Mouse (Mus musculus) lung, postnatal 0 days (tissue): Measurements from ENCODE around the gene Rpl23.

Experiments used
- CTCF ChIP-seq: IDR thresholded peaks from 2 replicates; pipeline ENCODE4 v1.5.1; 2016; ENCODE audit warnings: antibody characterized with exemption, mild to moderate bottlenecking
- EP300 ChIP-seq: IDR thresholded peaks from 2 replicates; pipeline ENCODE4 v1.6.1; 2016; ENCODE audit warnings: antibody characterized with exemption, mild to moderate bottlenecking, control low read depth

GRCm38 (mm10) chr11:97728730-97729129 is 53.5 kb downstream of the Rpl23 start:
- TF ChIP-seq CTCF, result no peak
- TF ChIP-seq EP300, result no peak
